Mouse (Mus musculus) CH12.LX (cell line): ENCODE data around the gene Pcnx. TPM values are rescaled to one million over a fixed set of nuclear protein-coding genes. Genes with fewer than 3 reads are reported as not detected.

ENCODE experiments used
- DNase-seq: peaks from one replicate; pipeline ENCODE4 v3.0.0-alpha.2; 2013; ENCODE audit errors: extremely low read depth
- H3K27ac ChIP-seq: 2 replicates; pipeline ENCODE4 v1.5.1; 2012; ENCODE audit warnings: low read depth, mild to moderate bottlenecking, control low read depth, moderate library complexity; ENCODE audit not compliant: insufficient read depth
- H3K27me3 ChIP-seq: replicated peaks from 2 replicates; pipeline ENCODE3; 2012; ENCODE audit warnings: inconsistent platforms
- H3K36me3 ChIP-seq, 2 experiments: replicated peaks in 1 of 2; 2 replicates each; pipeline versions ENCODE3 to v1.6.1; 2012; ENCODE audit warnings: inconsistent platforms in 1 of 2, low read length in 1 of 2, mild to moderate bottlenecking in 1 of 2, mixed read lengths in 1 of 2, moderate library complexity in 1 of 2; ENCODE audit not compliant: control insufficient read depth in 1 of 2, insufficient read depth in 1 of 2
- H3K4me1 ChIP-seq, 2 experiments: 2 replicates each; pipeline ENCODE4 v1.6.1; 2012; ENCODE audit warnings: inconsistent platforms in 1 of 2, moderate library complexity in 1 of 2; ENCODE audit not compliant: insufficient read depth in 2 of 2, control insufficient read depth in 1 of 2
- H3K4me2 ChIP-seq: 2 replicates; pipeline ENCODE4 v1.6.1; 2012; ENCODE audit warnings: low read depth, mild to moderate bottlenecking, control low read depth; ENCODE audit not compliant: poor library complexity, insufficient read depth, severe bottlenecking
- H3K4me3 ChIP-seq, 3 experiments: fragments of 150-350 bp in 1 of 3; sonication (generic) in 1 of 3; replicated peaks in 1 of 3; 2 replicates each; pipeline versions ENCODE3 to v1.5.1; 2011 to 2012; ENCODE audit warnings: low read depth in 2 of 3, low read length in 2 of 3, mild to moderate bottlenecking in 2 of 3, moderate library complexity in 2 of 3, control low read depth in 1 of 3, improper control_type of control experiment in 1 of 3, inconsistent platforms in 1 of 3, mixed read lengths in 1 of 3; ENCODE audit not compliant: poor library complexity in 1 of 3
- H3K79me2 ChIP-seq: replicated peaks from 2 replicates; pipeline ENCODE4 v1.6.1; 2012; ENCODE audit warnings: mild to moderate bottlenecking, moderate library complexity; ENCODE audit not compliant: control insufficient read depth, poor library complexity, insufficient read depth, severe bottlenecking; ENCODE audit errors: extremely low read depth
- H3K9ac ChIP-seq: 2 replicates; pipeline ENCODE4 v1.6.1; 2012; ENCODE audit warnings: low read depth, mild to moderate bottlenecking, control low read depth, moderate library complexity; ENCODE audit not compliant: insufficient read depth
- H3K9me3 ChIP-seq: replicated peaks from 2 replicates; pipeline ENCODE3; 2012; ENCODE audit warnings: low read length, inconsistent platforms, mixed read lengths
- BHLHE40 ChIP-seq: IDR thresholded peaks from 2 replicates; pipeline ENCODE4 v1.6.1; 2011; ENCODE audit warnings: mild to moderate bottlenecking, low read depth, low read length, improper control_type of control experiment
- CHD2 ChIP-seq: IDR thresholded peaks from 2 replicates; pipeline ENCODE4 v1.6.1; 2011; ENCODE audit warnings: low read length, improper control_type of control experiment
- ELF1 ChIP-seq: IDR thresholded peaks from 2 replicates; pipeline ENCODE4 v1.6.1; 2014; ENCODE audit warnings: low read depth, mild to moderate bottlenecking, inconsistent platforms, low read length, improper control_type of control experiment
- EP300 ChIP-seq: IDR thresholded peaks from 2 replicates; pipeline ENCODE4 v1.6.1; 2011; ENCODE audit warnings: low read length, improper control_type of control experiment
- ETS1 ChIP-seq: conservative IDR thresholded peaks from 2 replicates; pipeline ENCODE4 v1.6.1; 2012; ENCODE audit warnings: low read depth, mild to moderate bottlenecking, inconsistent platforms, low read length, improper control_type of control experiment, moderate library complexity
- HCFC1 ChIP-seq: IDR thresholded peaks from 2 replicates; pipeline ENCODE4 v1.6.1; 2012; ENCODE audit warnings: low read depth, mild to moderate bottlenecking, inconsistent platforms, low read length, improper control_type of control experiment
- JUN ChIP-seq: IDR thresholded peaks from 2 replicates; pipeline ENCODE4 v1.6.1; 2011; ENCODE audit warnings: low read depth, mild to moderate bottlenecking, low read length, improper control_type of control experiment, moderate library complexity; ENCODE audit not compliant: insufficient read depth
- JUND ChIP-seq: conservative IDR thresholded peaks from 2 replicates; pipeline ENCODE4 v1.6.1; 2011; ENCODE audit warnings: low read depth, low read length, improper control_type of control experiment
- KAT2A ChIP-seq: IDR thresholded peaks from 2 replicates; pipeline ENCODE4 v1.6.1; 2012; ENCODE audit warnings: low read length, improper control_type of control experiment, inconsistent platforms; ENCODE audit not compliant: insufficient replicate concordance
- MAFK ChIP-seq: IDR thresholded peaks from 2 replicates; pipeline ENCODE4 v1.6.1; 2011; ENCODE audit warnings: low read length, improper control_type of control experiment; ENCODE audit not compliant: insufficient replicate concordance
- MAZ ChIP-seq: IDR thresholded peaks from 2 replicates; pipeline ENCODE4 v1.6.1; 2012; ENCODE audit warnings: low read depth, mild to moderate bottlenecking, inconsistent platforms, low read length, improper control_type of control experiment, moderate library complexity
- MEF2A ChIP-seq: IDR thresholded peaks from 2 replicates; pipeline ENCODE4 v1.6.1; 2014; ENCODE audit warnings: low read depth, mild to moderate bottlenecking, inconsistent platforms, low read length, improper control_type of control experiment, borderline replicate concordance
- MXI1 ChIP-seq: IDR thresholded peaks from 2 replicates; pipeline ENCODE4 v1.6.1; 2011; ENCODE audit warnings: mild to moderate bottlenecking, low read depth, low read length, improper control_type of control experiment
- MYC ChIP-seq: IDR thresholded peaks from 2 replicates; pipeline ENCODE4 v1.6.1; 2011; ENCODE audit warnings: low read depth, mild to moderate bottlenecking, improper control_type of control experiment, low read length
- NRF1 ChIP-seq: IDR thresholded peaks from 2 replicates; pipeline ENCODE4 v1.6.1; 2014; ENCODE audit warnings: low read depth, mild to moderate bottlenecking, inconsistent platforms, low read length, improper control_type of control experiment, moderate library complexity
- POLR2A ChIP-seq: IDR thresholded peaks from 2 replicates; pipeline ENCODE4 v1.6.1; 2011; ENCODE audit warnings: low read depth, mild to moderate bottlenecking, improper control_type of control experiment, low read length
- RCOR1 ChIP-seq: conservative IDR thresholded peaks from 2 replicates; pipeline ENCODE4 v1.6.1; 2012; ENCODE audit warnings: low read depth, mild to moderate bottlenecking, inconsistent platforms, low read length, improper control_type of control experiment
- SIN3A ChIP-seq: IDR thresholded peaks from 2 replicates; pipeline ENCODE4 v1.6.1; 2012; ENCODE audit warnings: low read length, improper control_type of control experiment, inconsistent platforms
- TBP ChIP-seq: conservative IDR thresholded peaks from 2 replicates; pipeline ENCODE4 v1.6.1; 2011; ENCODE audit warnings: low read depth, low read length, improper control_type of control experiment
- TCF12 ChIP-seq: IDR thresholded peaks from 2 replicates; pipeline ENCODE4 v1.6.1; 2014; ENCODE audit warnings: low read depth, mild to moderate bottlenecking, inconsistent platforms, low read length, improper control_type of control experiment
- UBTF ChIP-seq: IDR thresholded peaks from 2 replicates; pipeline ENCODE4 v1.6.1; 2012; ENCODE audit warnings: low read depth, mild to moderate bottlenecking, inconsistent platforms, low read length, improper control_type of control experiment, moderate library complexity
- USF1 ChIP-seq: IDR thresholded peaks from 2 replicates; pipeline ENCODE4 v1.6.1; 2014; ENCODE audit warnings: low read depth, mild to moderate bottlenecking, inconsistent platforms, low read length, improper control_type of control experiment
- USF2 ChIP-seq: conservative IDR thresholded peaks from 2 replicates; pipeline ENCODE4 v1.6.1; 2011; ENCODE audit warnings: low read depth, low read length, improper control_type of control experiment
- ZC3H11A ChIP-seq: IDR thresholded peaks from 2 replicates; pipeline ENCODE4 v1.6.1; 2012; ENCODE audit warnings: low read depth, mild to moderate bottlenecking, inconsistent platforms, low read length, improper control_type of control experiment
- ZMIZ1 ChIP-seq: IDR thresholded peaks from 2 replicates; pipeline ENCODE4 v1.6.1; 2012; ENCODE audit warnings: low read depth, mild to moderate bottlenecking, inconsistent platforms, low read length, improper control_type of control experiment
- ZNF384 ChIP-seq: IDR thresholded peaks from 2 replicates; pipeline ENCODE4 v1.6.1; 2012; ENCODE audit warnings: low read depth, low read length, improper control_type of control experiment, inconsistent platforms
- dilution Hi-C: fragments of 300-500 bp; cut with MboI; formaldehyde crosslinking; loops from 2 replicates; pipeline ENCODE4 v1.14.3; 2020; ENCODE audit warnings: low sequenced_read_pairs; ENCODE audit not compliant: extremely low pct_unique_long_range_greater_than_20kb, extremely low pct_ligation_motif_present
- in situ Hi-C: fragments of 300-500 bp; cut with MboI; formaldehyde crosslinking; loops from 3 replicates; pipeline ENCODE4 v1.14.3; 2019; ENCODE audit warnings: low sequenced_read_pairs, low pct_ligation_motif_present, low pct_unique_long_range_greater_than_20kb, mixed read lengths
- polyA plus RNA-seq: library from polyadenylated mRNA; unstranded; fragments of >175 nt; gene quantifications from 2 replicates; pipeline ENCODE4 v1.2.1, GENCODE M21; 2012; ENCODE audit warnings: low read depth; ENCODE audit not compliant: insufficient read length
- total RNA-seq, 2 experiments: library from RNA; depleted of rRNA; stranded (reverse); fragments of 300-350 nt in 1 of 2; fragments of >200 nt in 1 of 2; gene quantifications; 2 replicates each; pipeline ENCODE4 v1.2.3; 2012 to 2014

Gene Pcnx
- total and polyA plus RNA-seq, 3 experiments = 16.2 to 89.1 (median 68.2) TPM

- Histone ChIP-seq H3K4me3 (peak overlapping the region; percentile 85 to 96 (median 88)), H3K9ac (peak overlapping the region; percentile 98), H3K79me2 (peaks cover 51% of the 10 kb centered on the region), H3K36me3 (peaks cover 0 to 11% of the 10 kb centered on the region in 2 experiments), H3K27ac (peak overlapping the region; percentile 88), H3K27me3 (no peaks in the 10 kb centered on the region), H3K4me1 (peaks cover 20 to 60% of the 10 kb centered on the region in 2 experiments), H3K4me2 (no peak overlapping the region), H3K9me3 (no peaks in the 10 kb centered on the region)
- dilution Hi-C loops (no loop called here), in situ Hi-C loops (loop anchor here (5.0 to 10.0 kb wide), 2 partner anchors 37 to 66 kb away; no protein-coding TSS in a partner anchor)
- TF ChIP-seq TCF12 (no peak), NRF1 (no peak), RCOR1 (no peak), MYC (no peak), MAFK (no peak), KAT2A (no peak), SIN3A (no peak), EP300 (no peak), BHLHE40 (peak; percentile 33; the same call in 1 of the 2 replicates), ZNF384 (no peak), ELF1 (0 out of 2 replicates have a peak, but pooled peaks have one; percentile 15), USF2 (no peak), USF1 (no peak), ZC3H11A (no peak), CHD2 (no peak), JUND (no peak), JUN (no peak), POLR2A (peak; percentile 46; the same call in 1 of the 2 replicates), UBTF (peak; percentile 81), ZMIZ1 (0 out of 2 replicates have a peak, but pooled peaks have one; percentile 19), TBP (no peak), MEF2A (no peak), MXI1 (no peak), ETS1 (no peak), MAZ (no peak), HCFC1 (no peak)
- DNase-seq = no peak
Observed at GRCm38 (mm10) chr12:81860308-81861181, 722 bp downstream of the Pcnx start.
